Mouse (Mus musculus): Measurements from ENCODE around the gene Gnl2.

DNA sequence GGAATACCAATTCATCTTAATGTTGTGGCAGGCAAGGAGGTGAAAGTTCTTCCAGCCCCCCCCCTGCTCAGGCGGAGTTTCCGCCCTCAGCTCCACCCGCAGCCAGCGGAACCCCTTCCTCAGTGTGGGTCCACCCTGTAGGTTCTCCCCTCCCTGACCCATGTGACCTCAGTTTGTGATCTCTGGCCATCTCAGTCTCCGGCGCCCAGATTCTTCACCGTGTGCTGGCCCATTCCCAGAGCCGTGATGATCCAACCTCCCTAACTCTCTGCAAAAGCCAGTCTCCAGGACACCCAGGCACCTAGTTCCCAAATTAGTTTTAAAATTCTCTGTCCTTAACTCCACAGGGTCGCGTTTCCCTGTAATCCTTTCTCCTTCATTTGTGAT is 28.7 kb upstream of the Gnl2 start:
- TF ChIP-seq POLR2A (IDR thresholded peaks at IDR 0.05; ENCODE audit: low read depth, low read length) (no peak), CTCF (conservative IDR thresholded peaks at IDR 0.05; ENCODE audit: insufficient read depth, insufficient read length, low read depth, low read length) (no peak)

All from kidney, adult 2 months (tissue).